ENCODE assay signal across 21 mouse cellular contexts in genomic region chr5:131722361-131722760, GRCm38 (mm10).
DNase-seq lines count a peak whose midpoint lies in the region; ATAC-seq and TF ChIP-seq lines count a peak whose summit lies in the region.
"Had no signal": no experiment of that assay in that cellular context is flagged by ENCODE, and none has a peak within 500 bp of the region (broad histone marks: within the 10 kb centered on the region; RNA-seq: fewer than 3 reads in every experiment).

No protein-coding gene starts in this region.

- DNase-seq in hindbrain, embryonic 10.5 days (ENCODE audit: low spot score), result no peak
- peak; percentile 87 for DNase-seq in midbrain, embryonic 11.5 days (ENCODE audit: low spot score, missing footprints)
- DNase-seq in midbrain, embryonic 10.5 days (ENCODE audit: low spot score), result no peak
- peak; percentile 55 for DNase-seq in embryo, embryonic 11 days
- DNase-seq in left cerebral cortex, postnatal 36 days (ENCODE audit: low spot score in 2 of 2), result no peak
- DNase-seq: adrenal gland, postnatal 25 days; cerebellum, adult 9-11 months; gastrocnemius, postnatal 36 days; heart, postnatal 36 days; layer of hippocampus, postnatal 36 days; thymus, postnatal 36 days had no signal

- H3K9me3 ChIP-seq in hindbrain, embryonic 12.5 days (replicated peaks), result no peaks in the 10 kb centered on the region
- H3K9me3 ChIP-seq in hindbrain, embryonic 10.5 days, result no peaks in the 10 kb centered on the region
- H3K9me3 ChIP-seq in midbrain, embryonic 11.5 days (ENCODE audit: control insufficient read depth, low read length), result no peaks in the 10 kb centered on the region
- no peaks in the 10 kb centered on the region for H3K9me3 ChIP-seq in midbrain, embryonic 10.5 days (replicated peaks)
- H3K9me3 ChIP-seq in intestine, postnatal 0 days (ENCODE audit: control insufficient read depth), result no peaks in the 10 kb centered on the region
- H3K9me3 ChIP-seq in heart, embryonic 12.5 days (replicated peaks), result no peaks in the 10 kb centered on the region
- H3K9me3 ChIP-seq: embryonic facial prominence, embryonic 13.5 days; forebrain, embryonic 10.5 days; heart, embryonic 10.5 days had no signal

- ATAC-seq in hindbrain, embryonic 12.5 days (ENCODE audit: low FRiP score), result peak; percentile 63
- ATAC-seq in midbrain, embryonic 11.5 days (ENCODE audit: low FRiP score), result no peak
- peak; percentile 83 for ATAC-seq in intestine, postnatal 0 days
- no peak for ATAC-seq in heart, embryonic 12.5 days (ENCODE audit: insufficient number of reproducible peaks, low FRiP score)
- ATAC-seq: activated CD4-positive, CD25-positive, alpha-beta regulatory T cell, adult 4 months; midbrain, embryonic 16.5 days had no signal

- no peaks in the 10 kb centered on the region for H3K27me3 ChIP-seq in hindbrain, embryonic 12.5 days
- H3K27me3 ChIP-seq in hindbrain, embryonic 10.5 days (ENCODE audit: insufficient read depth, poor library complexity, severe bottlenecking), result peaks cover 25% of the 10 kb centered on the region
- H3K27me3 ChIP-seq in midbrain, embryonic 11.5 days (ENCODE audit: control insufficient read depth, insufficient read depth, low read length), result peaks cover 6% of the 10 kb centered on the region; the same call in 1 of the 2 replicates
- peaks cover 43% of the 10 kb centered on the region for H3K27me3 ChIP-seq in midbrain, embryonic 10.5 days (ENCODE audit: low read depth, poor library complexity, severe bottlenecking)
- no peaks in the 10 kb centered on the region for H3K27me3 ChIP-seq in intestine, postnatal 0 days (replicated peaks; ENCODE audit: control insufficient read depth, insufficient read depth, low read length)
- H3K27me3 ChIP-seq in heart, embryonic 12.5 days (replicated peaks), result no peaks in the 10 kb centered on the region
- H3K27me3 ChIP-seq: embryonic facial prominence, embryonic 13.5 days had no signal

- no peak overlapping the region for H3K9ac ChIP-seq in hindbrain, embryonic 12.5 days
- no peak overlapping the region for H3K9ac ChIP-seq in midbrain, embryonic 11.5 days (ENCODE audit: low read length)
- H3K9ac ChIP-seq in intestine, postnatal 0 days (ENCODE audit: low read depth, low read length), result no peak overlapping the region
- H3K9ac ChIP-seq in heart, embryonic 12.5 days, result no peak overlapping the region
- H3K9ac ChIP-seq: embryonic facial prominence, embryonic 13.5 days; liver, embryonic 14.5 days had no signal

- no peak overlapping the region for H3K4me3 ChIP-seq in hindbrain, embryonic 12.5 days
- no peak overlapping the region for H3K4me3 ChIP-seq in hindbrain, embryonic 10.5 days
- no peak overlapping the region for H3K4me3 ChIP-seq in midbrain, embryonic 11.5 days (ENCODE audit: low read depth, low read length)
- H3K4me3 ChIP-seq in midbrain, embryonic 10.5 days, result no peak overlapping the region
- H3K4me3 ChIP-seq in intestine, postnatal 0 days (ENCODE audit: low read depth, low read length), result no peak overlapping the region
- no peak overlapping the region for H3K4me3 ChIP-seq in heart, embryonic 12.5 days
- H3K4me3 ChIP-seq: embryonic facial prominence, embryonic 13.5 days; forebrain, embryonic 10.5 days; heart, embryonic 10.5 days had no signal

- peak overlapping the region; percentile 52; the same call in 1 of the 2 replicates for H3K27ac ChIP-seq in hindbrain, embryonic 12.5 days
- H3K27ac ChIP-seq in hindbrain, embryonic 10.5 days, result no peak overlapping the region
- no peak overlapping the region for H3K27ac ChIP-seq in midbrain, embryonic 11.5 days (ENCODE audit: low read depth, low read length)
- no peak overlapping the region for H3K27ac ChIP-seq in midbrain, embryonic 10.5 days (replicated peaks)
- H3K27ac ChIP-seq in intestine, postnatal 0 days (ENCODE audit: low read depth, low read length), result no peak overlapping the region
- no peak overlapping the region for H3K27ac ChIP-seq in heart, embryonic 12.5 days (ENCODE audit: poor library complexity, severe bottlenecking)
- H3K27ac ChIP-seq: embryonic facial prominence, embryonic 13.5 days; forebrain, embryonic 10.5 days; heart, embryonic 10.5 days; liver, embryonic 14.5 days; stomach, postnatal 0 days had no signal

- no peaks in the 10 kb centered on the region for H3K36me3 ChIP-seq in hindbrain, embryonic 12.5 days
- H3K36me3 ChIP-seq in hindbrain, embryonic 10.5 days, result no peaks in the 10 kb centered on the region
- no peaks in the 10 kb centered on the region for H3K36me3 ChIP-seq in midbrain, embryonic 11.5 days (ENCODE audit: control insufficient read depth, insufficient read depth, low read length)
- no peaks in the 10 kb centered on the region for H3K36me3 ChIP-seq in midbrain, embryonic 10.5 days
- H3K36me3 ChIP-seq in intestine, postnatal 0 days (ENCODE audit: control insufficient read depth, insufficient read depth), result no peaks in the 10 kb centered on the region
- no peaks in the 10 kb centered on the region for H3K36me3 ChIP-seq in heart, embryonic 12.5 days
- H3K36me3 ChIP-seq: embryonic facial prominence, embryonic 13.5 days; forebrain, embryonic 10.5 days; heart, embryonic 10.5 days had no signal

- intact Hi-C loops in left cerebral cortex, postnatal 36 days (cut with DNase I), result no loop called here

- WGBS in hindbrain, embryonic 12.5 days, result 37% methylated on average over 4 of the region's 4 CpGs
- WGBS in hindbrain, embryonic 10.5 days, result 58% methylated on average over 4 of the region's 4 CpGs
- 62% methylated on average over 4 of the region's 4 CpGs for WGBS in midbrain, embryonic 11.5 days
- WGBS in midbrain, embryonic 10.5 days, result 76% methylated on average over 4 of the region's 4 CpGs
- 31% methylated on average over 4 of the region's 4 CpGs for WGBS in intestine, postnatal 0 days
- 50% methylated on average over 4 of the region's 4 CpGs for WGBS in heart, embryonic 12.5 days

- peaks cover 39% of the 10 kb centered on the region for H3K4me1 ChIP-seq in hindbrain, embryonic 12.5 days
- peaks cover 24% of the 10 kb centered on the region for H3K4me1 ChIP-seq in hindbrain, embryonic 10.5 days (replicated peaks)
- peaks cover 6% of the 10 kb centered on the region; the same call in 1 of the 2 replicates for H3K4me1 ChIP-seq in midbrain, embryonic 11.5 days (ENCODE audit: control insufficient read depth, insufficient read depth, low read length)
- H3K4me1 ChIP-seq in midbrain, embryonic 10.5 days, result peaks cover 28% of the 10 kb centered on the region; the same call in 1 of the 2 replicates
- H3K4me1 ChIP-seq in intestine, postnatal 0 days (replicated peaks; ENCODE audit: control insufficient read depth, insufficient read depth, low read length), result peaks cover 4% of the 10 kb centered on the region; the same call in 1 of the 2 replicates
- peaks cover 10% of the 10 kb centered on the region for H3K4me1 ChIP-seq in heart, embryonic 12.5 days (replicated peaks)

- TF ChIP-seq CTCF in intestine, postnatal 0 days (IDR thresholded peaks at IDR 0.05; ENCODE audit: low read depth), result no peak

- no peak overlapping the region for H3K4me2 ChIP-seq in hindbrain, embryonic 12.5 days (replicated peaks)
- no peak overlapping the region for H3K4me2 ChIP-seq in midbrain, embryonic 11.5 days
- H3K4me2 ChIP-seq in intestine, postnatal 0 days (replicated peaks; ENCODE audit: low read depth), result peak overlapping the region; percentile 37; the same call in 1 of the 2 replicates
- H3K4me2 ChIP-seq in heart, embryonic 12.5 days, result no peak overlapping the region
- H3K4me2 ChIP-seq: embryonic facial prominence, embryonic 13.5 days had no signal

Comparison
In these comparisons a context has a peak if more than half of its experiments do, and no peak if none do; other contexts are left out.
1. DNase-seq: peak in midbrain, embryonic 11.5 days (single experiment) and embryo, embryonic 11 days (single experiment); none in hindbrain, embryonic 10.5 days (single experiment), midbrain, embryonic 10.5 days (single experiment) and left cerebral cortex, postnatal 36 days (0 of 2).
2. ATAC-seq: peak in hindbrain, embryonic 12.5 days (single experiment) and intestine, postnatal 0 days (single experiment); none in midbrain, embryonic 11.5 days (single experiment) and heart, embryonic 12.5 days (single experiment).